Mouse (Mus musculus) lung, postnatal 4 days (tissue): ENCODE measurements around the gene Ccdc177.
A peak's percentile ranks its signal among the peaks of the same experiment; 100 is the strongest.

Experiments
- DNase-seq, 2 experiments: peaks; one replicate each; pipeline ENCODE4 v3.0.0; 2021

Ccdc177 gene

GRCm38 (mm10) chr12:80783889-80784288 lies 23.4 kb upstream of the Ccdc177 start:
- DNase-seq = no peak

DNA sequence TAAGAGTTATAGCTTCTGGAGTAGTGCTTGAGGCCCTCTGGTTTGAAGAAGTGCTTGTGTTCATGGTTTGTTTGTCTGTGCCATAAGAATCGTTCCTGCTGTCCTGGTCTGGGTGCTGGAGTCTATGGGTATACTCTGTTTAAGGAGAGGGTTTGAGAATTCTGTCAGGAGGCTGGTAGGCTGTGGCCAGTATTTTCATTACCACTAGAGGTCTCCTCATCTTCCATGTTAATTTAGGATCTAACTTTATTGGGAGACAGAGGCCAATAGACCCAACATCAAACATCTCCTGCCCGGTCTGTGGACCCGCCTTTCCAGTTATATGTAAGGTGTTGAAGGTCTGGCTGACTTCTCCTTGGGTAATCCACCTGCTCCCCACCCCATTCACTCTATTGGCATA lies 22.4 kb upstream of the Ccdc177 start:
- DNase-seq = no peak

DNA sequence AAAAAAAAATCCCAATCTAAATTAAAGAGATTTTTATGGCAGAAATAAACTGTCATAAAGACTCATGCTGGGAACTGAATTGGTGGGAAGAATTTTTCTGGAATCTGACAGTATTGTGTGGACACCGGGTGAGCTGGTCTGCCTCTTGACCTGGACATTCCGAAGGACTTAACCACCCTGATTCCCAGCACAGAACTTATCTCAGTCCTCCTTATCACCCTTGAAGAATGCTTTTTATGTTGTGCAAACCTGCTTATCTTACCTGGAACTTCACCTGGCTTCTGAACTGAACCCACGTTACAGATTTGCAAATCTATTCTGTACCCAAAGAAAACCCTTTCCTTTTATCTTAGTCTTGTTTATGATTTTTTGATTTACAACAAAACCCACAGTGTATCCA lies 21.7 kb upstream of the Ccdc177 start:
- no peak for DNase-seq

DNA sequence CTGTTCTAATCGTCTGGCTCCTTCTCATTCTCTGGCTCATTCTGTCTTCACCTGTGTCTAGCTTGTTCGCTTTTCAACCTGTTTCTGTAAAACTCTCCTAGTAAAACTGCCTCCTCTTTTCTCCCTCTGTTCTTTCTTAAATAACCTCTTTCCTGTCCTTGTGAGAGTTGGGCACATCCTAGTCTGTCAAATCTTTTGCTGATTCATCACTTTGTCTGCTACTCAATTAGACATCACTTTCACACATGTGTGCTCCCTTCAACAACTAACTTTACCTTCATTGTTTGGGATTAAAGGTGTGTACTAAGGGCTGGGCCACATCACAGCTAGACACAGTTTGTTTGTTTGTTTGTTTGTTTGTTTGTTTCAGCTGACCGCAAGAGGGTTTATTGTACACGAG lies 19.3 kb upstream of the Ccdc177 start:
- no peak for DNase-seq

GRCm38 (mm10) chr12:80778188-80778936 lies 17.9 kb upstream of the Ccdc177 start:
- DNase-seq = no peak

DNA sequence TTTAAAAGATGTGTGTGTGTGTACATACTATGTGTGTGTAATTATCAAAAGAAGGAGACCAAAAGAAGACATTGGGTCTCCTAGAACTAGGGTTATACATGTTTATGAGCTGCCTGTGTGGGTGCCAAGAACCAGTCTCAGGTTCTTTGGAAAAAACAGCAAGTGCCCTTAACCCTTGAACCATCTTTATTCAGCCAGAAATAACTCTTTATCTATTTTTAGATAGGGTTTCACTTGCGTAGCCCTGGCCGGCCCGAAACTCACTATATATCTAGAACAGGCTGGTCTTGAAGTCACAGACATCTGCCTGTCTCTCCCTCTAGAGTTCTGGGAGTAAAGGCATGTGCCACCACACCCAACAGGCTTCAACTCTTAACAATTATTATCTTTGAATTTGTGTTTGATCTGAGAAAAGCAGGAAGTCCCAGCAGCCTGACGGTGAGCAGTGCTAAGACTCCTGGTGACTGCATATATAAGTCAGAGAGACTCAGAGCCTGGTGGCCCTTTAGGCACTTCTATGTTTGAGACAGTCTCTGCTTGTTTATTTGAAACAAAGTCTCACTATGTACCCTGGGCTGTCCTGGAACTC lies 15.7 kb upstream of the Ccdc177 start:
- DNase-seq = no peak

- no peak for DNase-seq
Measured at GRCm38 (mm10) chr12:80774786-80775185, 14.3 kb upstream of the Ccdc177 start.

- peak; percentile 72 to 81 for DNase-seq
Measured at GRCm38 (mm10) chr12:80769697-80770096, 9.2 kb upstream of the Ccdc177 start.

GRCm38 (mm10) chr12:80764116-80764515 lies 3.6 kb upstream of the Ccdc177 start:
- DNase-seq = no peak

DNA sequence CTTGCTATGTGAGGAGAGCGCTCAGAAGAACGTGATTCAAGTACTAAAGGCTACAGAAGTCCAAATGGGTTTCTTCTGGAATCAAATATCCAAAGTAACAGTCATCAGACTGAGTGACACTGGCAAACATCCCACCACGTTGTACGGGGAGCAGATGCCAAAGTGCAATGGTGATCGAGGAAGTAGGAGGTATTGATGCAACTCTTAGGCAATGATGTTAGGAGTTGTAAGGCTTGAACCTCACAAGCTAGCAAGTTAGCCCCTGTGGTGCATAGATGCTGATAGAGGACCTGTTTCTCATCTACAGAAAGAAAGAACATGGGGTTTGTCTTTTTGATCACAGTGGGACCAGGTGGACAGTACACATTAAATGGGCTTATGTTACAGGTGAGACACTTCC lies 2.5 kb upstream of the Ccdc177 start:
- DNase-seq = no peak

DNA sequence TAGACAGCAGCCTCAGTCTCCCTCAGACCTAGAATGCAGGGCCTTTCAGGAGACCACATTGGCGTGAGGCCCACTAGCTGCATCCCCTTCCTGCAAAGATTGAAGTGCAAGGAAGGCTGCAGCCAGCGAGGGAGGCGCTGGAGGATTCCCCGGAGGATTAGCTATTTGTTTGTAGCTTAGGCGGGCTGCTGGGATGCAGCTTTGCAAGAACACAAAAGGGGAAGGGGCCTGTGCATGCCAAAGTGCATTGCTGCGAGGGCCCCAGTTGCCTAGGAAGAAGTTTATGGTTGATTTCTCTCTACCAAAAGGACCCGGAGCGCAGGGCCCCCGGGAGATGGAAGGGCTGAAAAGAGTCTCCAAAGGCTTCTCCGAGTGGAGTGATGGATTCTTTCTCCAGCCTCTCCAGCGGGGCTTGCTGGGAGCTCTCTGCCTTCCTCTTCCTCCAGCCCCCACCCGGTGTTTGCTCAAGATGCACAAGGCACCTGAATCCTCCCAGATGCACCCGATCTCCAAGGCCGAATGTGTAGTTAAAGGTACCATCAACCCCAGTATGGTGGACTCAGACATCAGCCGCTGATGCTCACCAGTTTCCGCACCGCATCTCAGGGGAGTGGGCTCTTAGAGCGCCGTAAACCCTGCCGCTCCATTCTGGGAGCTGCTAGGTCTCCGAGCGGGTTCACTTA lies 633 bp downstream of the Ccdc177 start:
- no peak for DNase-seq

DNA sequence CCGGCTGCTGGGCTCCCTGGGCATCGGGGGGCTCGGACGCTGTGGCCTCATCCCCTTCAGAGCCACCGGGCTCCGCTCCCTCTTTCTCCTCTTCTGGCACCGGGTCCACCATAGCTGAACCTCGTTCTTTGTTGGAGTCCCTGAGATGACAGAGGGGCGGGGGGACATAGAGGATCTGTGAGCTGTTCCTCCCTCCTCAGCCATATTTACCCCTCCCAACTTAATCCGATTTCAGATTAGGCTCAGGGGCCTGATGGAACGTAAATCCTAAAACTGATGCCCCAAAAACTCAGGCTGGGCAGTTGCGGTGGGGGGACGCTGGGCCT lies 1.1 kb downstream of the Ccdc177 start:
- no peak for DNase-seq

- DNase-seq = no peak
Measured at GRCm38 (mm10) chr12:80758559-80759386, 1.7 kb downstream of the Ccdc177 start.

DNA sequence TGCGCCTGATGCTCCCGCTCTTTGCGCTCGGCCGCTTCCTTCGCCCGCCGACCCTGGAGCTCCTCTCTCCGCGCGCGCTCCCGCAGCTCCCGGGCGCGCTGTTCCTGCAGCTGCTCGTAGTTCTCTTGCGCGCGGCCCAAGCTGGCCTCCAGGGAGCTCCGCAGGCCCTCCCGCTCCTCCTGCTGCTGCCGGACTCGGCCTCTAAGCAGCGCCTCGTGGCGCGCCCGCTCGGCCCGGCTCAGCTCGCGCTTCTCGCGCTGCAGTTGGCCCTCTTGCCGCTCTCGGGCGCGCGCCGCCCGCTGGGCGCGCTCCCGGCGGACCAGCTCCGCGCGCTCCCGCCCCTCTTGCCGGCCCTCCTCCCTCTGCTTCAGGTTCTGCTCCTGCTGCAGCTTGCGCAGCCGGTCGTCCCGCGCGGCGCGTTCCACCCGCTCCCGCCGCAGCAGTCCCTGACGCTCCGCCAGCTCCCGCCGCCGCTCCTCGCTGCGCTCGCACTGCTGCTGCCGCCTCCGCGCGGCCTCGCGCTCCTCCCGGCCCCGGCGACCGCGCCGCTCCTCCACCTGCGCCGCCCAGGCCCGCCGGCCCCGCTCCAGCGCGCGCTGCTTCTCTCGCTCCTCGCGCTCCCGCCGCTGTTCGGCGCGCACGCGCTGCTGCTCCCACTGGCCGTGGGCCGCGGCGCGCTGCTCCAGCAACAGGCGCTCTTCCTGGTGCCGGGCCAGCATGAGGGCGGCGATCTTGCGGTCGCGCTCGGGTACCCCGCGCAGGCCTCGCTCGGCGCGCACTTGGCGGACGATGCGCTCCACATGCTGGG lies 2.5 kb downstream of the Ccdc177 start:
- DNase-seq = peak; percentile 75 to 87

- no peak for DNase-seq
Measured at GRCm38 (mm10) chr12:80751556-80751955, 8.9 kb downstream of the Ccdc177 start.

DNA sequence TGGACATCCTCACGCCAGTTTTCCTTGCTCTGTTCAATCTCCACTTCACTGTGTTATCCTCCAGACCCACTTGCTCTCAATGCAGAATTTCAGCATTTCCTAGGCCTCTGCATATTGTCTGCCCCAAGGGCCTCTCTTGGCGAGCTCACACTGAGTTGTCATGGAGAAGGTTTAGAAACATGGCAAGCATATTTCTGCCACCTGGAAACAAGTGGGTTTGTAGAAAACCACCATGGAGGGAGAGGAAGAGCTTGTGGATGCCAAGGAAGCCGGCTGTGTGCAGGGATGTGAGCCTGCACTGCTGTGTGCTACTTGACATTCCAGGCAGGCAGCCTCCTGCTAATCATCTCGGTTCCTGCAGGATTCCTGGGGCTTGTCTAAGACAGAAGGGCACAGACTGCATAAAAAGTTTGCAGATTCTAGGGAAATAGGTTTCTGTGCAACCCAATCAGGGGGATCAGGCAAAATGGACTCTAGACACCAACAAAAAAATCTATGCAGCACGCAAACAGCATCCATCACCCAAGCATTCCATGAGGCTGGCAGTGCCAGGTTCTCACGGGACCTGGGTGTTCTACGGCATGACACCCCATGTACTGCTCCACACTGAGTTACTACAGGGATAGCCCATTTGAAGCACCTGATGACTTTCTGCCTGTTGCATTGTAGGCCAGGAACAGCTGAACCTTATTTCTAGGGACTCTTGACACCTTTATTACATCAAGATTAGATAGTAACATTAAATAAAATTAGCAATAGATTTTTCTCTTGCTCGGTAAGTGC lies 14.3 kb downstream of the Ccdc177 start:
- DNase-seq = no peak

DNA sequence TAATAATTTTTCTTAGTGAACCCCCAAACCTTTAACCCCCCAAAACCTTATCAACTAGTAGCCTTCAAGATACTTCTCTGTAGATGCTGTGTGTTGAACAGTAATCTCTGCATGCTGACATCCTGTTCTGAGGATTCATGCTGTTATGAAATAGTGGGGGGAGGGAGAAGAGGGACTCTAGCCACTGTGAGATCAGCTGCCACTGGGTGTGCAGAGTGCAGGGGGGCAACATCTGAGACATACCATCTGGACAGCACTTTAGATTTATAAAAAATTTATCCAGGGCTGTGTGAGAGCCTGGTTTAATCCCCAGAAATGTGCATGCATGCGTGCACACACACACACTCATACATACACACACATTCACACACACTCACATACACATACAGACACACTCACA lies 15.9 kb downstream of the Ccdc177 start:
- peak; percentile 8 to 32 for DNase-seq

DNA sequence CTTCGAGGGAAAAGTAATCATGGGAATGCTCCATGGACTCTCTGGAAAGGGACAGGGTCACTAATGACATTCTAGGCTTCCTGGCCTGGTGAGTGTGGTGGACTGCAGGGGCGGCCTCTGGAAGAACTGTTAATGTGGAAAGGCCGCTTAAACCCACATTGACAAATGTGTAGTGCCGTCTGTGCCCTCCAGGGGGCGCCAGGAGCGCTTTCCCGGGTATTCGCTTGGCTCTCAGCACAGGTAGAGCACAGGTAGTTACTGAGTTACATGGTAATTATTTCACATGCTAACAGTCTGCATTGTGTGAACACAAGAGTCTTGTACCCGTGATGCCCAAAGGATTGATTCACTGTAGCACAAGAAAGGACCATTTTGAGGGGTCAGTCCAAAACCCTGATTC lies 21.0 kb downstream of the Ccdc177 start:
- peak; percentile 39 to 52 for DNase-seq

DNA sequence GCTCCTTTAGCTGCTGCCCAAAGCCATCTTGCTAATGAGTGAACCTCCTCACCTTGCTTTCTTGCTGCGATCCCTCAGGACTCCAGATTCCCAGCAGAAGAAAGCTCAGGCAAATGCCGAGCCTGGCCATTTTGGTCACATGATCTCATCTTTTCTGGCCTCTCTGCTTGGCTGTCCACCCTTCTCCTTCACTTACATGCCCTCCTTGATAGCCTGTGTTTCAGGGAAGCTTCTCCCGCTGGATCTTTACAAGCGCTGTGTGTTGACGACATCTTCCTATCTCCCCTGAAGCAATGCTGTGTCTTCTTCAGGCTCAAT lies 23.2 kb downstream of the Ccdc177 start:
- no peak for DNase-seq

DNA sequence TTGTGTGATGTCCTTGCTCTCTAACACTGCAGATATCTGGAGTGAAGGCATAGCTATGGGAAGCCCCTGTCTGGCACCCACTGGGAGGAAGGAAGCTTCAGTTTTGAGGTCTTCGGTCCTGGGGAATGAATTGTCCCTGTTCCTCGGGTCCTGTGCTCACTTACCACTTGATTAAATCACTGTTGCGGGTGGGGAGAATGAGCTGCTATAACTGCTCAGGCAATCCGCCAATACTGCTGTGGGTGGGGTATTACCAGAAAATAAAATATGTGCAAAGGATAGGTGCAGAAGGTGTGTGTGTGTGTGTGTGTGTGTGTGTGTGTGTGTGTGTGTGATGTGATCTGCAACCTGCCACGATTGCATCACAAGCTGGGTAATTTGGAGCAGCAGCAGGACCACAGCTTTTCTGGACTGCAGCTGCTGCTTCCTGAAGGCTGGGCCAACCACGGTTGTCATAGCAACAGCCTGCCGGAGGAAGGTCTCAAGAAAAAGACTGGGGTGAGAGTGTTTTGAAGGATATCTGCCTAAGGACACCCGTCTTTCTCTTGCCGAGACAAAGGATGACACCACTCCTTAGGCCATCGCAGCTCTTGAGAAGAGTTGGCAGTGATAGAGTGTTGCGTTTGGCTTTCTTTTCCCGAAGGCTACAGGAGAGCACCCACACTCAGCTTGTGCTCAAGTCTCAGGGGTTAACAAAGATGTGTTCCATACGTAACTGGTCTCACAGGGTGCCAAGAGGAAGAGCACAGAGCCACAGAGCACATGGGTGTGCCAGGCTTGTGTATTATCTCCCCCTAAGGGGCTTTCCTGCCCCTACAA lies 23.8 kb downstream of the Ccdc177 start:
- peak; percentile 30 to 55 for DNase-seq
